Mouse (Mus musculus): ENCODE measurements around the gene Lama5. TPM values are rescaled to one million over a fixed set of nuclear protein-coding genes. Genes with fewer than 3 reads are reported as not detected.

The Lama5 gene
- polyA plus RNA-seq, 1 experiment from 2014 or later = 7.2 TPM

DNA sequence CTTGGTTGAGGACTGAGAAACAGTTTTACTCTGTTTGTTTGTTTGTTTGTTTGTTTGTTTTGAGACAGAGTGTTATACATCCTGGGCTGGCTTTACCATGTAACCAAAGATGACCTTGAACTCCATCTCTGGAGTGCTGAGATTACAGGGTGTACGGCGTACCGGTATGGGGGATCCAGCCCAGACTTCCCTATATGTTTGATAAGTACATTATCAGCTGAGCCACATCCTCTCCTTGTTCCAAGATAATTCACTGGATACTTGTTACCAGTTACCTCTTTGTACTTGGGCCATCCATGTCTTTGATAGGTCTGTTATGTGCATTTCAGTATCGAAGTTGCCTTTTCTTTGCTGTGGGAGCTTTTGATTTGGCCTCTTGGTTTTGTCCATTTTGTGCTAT lies 92.4 kb downstream of the Lama5 start:
- no peak overlapping the region for H3K4me3 ChIP-seq
- H3K4me1 ChIP-seq (replicated peaks) = no peaks in the 10 kb centered on the region
- H3K9me3 ChIP-seq = no peaks in the 10 kb centered on the region
- no peaks in the 10 kb centered on the region for H3K27me3 ChIP-seq (ENCODE audit: insufficient read depth, poor library complexity, severe bottlenecking)
- H3K36me3 ChIP-seq = peaks cover 8% of the 10 kb centered on the region; the same call in 1 of the 2 replicates
- 95% methylated on average over 4 of the region's 4 CpGs for WGBS
- DNase-seq (ENCODE audit: low spot score) = no peak
- no peak overlapping the region for H3K27ac ChIP-seq

DNA sequence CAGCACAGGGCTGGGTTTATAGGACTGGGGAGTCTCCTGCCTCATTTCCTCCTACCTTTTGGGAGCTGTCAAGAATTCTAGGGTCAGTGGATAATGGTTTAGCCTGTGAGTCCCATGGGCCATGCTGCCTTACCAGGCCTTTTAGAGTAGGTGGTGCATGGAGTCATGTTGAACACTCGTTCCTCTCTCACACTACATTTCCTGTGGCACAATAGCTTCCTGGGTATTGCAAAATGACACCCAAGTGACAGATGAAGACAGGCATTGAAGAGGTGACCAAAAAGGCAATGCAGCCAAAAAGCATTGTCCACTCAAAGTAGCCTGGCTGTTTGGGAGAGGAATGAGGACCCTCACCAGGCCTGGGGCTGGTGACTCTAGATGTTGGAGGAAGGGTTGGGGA lies 98.0 kb downstream of the Lama5 start:
- Histone ChIP-seq H3K27ac (peak overlapping the region; percentile 16; the same call in 1 of the 2 replicates), H3K9me3 (no peaks in the 10 kb centered on the region), H3K27me3 (ENCODE audit: insufficient read depth, poor library complexity, severe bottlenecking) (no peaks in the 10 kb centered on the region), H3K4me1 (replicated peaks) (peaks cover 31% of the 10 kb centered on the region), H3K36me3 (peaks cover 15% of the 10 kb centered on the region), H3K4me3 (no peak overlapping the region)
- WGBS = 67% methylated on average over 1 of the region's 1 CpGs
- no peak for DNase-seq (ENCODE audit: low spot score)

Other genes starting within 250 kb of the Lama5 start
- gene Taf4, start 249.2 kb downstream of the Lama5 start, polyA plus RNA-seq (2016; fragmentation: Nextera tagmentation; extraction: Ambion mirVana) = 3.7 and 4.4 TPM in 2 replicates
- gene Lsm14b, start 200.9 kb downstream of the Lama5 start, polyA plus RNA-seq (2016; fragmentation: Nextera tagmentation; extraction: Ambion mirVana) = 9.4 and 12.9 TPM in 2 replicates
- 794 and 830 TPM in 2 replicates for gene Psma7, start 183.4 kb downstream of the Lama5 start, polyA plus RNA-seq (2016; fragmentation: Nextera tagmentation; extraction: Ambion mirVana)
- 10.0 and 14.7 TPM in 2 replicates for gene Ss18l1, start 183.3 kb downstream of the Lama5 start, polyA plus RNA-seq (2016; fragmentation: Nextera tagmentation; extraction: Ambion mirVana)
- 33.9 TPM in 2 replicates for gene Mtg2, start 155.3 kb downstream of the Lama5 start, polyA plus RNA-seq (2016; fragmentation: Nextera tagmentation; extraction: Ambion mirVana)
- 1.5 and 4.2 TPM in 2 replicates for gene Hrh3, start 121.4 kb downstream of the Lama5 start, polyA plus RNA-seq (2016; fragmentation: Nextera tagmentation; extraction: Ambion mirVana)
- gene Osbpl2, start 106.6 kb downstream of the Lama5 start, polyA plus RNA-seq (2016; fragmentation: Nextera tagmentation; extraction: Ambion mirVana) = 29.0 and 42.2 TPM in 2 replicates
- 278 and 297 TPM in 2 replicates for gene Adrm1, start 54.4 kb downstream of the Lama5 start, polyA plus RNA-seq (2016; fragmentation: Nextera tagmentation; extraction: Ambion mirVana)
- gene Rps21, start 31.5 kb upstream of the Lama5 start, polyA plus RNA-seq (2016; fragmentation: Nextera tagmentation; extraction: Ambion mirVana) = 440 and 510 TPM in 2 replicates
- gene Cables2, start 47.6 kb upstream of the Lama5 start, polyA plus RNA-seq (2016; fragmentation: Nextera tagmentation; extraction: Ambion mirVana) = 12.6 and 16.0 TPM in 2 replicates
- 0.18 and 0.55 TPM in 2 replicates for gene Rbbp8nl, start 64.0 kb upstream of the Lama5 start, polyA plus RNA-seq (2016; fragmentation: Nextera tagmentation; extraction: Ambion mirVana)
- 0.25 TPM in 1 of 2 replicates, not detected in the other for gene Gata5, start 108.8 kb upstream of the Lama5 start, polyA plus RNA-seq (2016; fragmentation: Nextera tagmentation; extraction: Ambion mirVana)
- gene Slco4a1, start 230.4 kb upstream of the Lama5 start, polyA plus RNA-seq (2016; fragmentation: Nextera tagmentation; extraction: Ambion mirVana) = 7.6 and 8.7 TPM in 2 replicates